Mouse (Mus musculus) stomach, adult 2 months (tissue): ENCODE data around the gene Mmp2. TPM values are rescaled to one million over a fixed set of nuclear protein-coding genes. Genes with fewer than 3 reads are reported as not detected.

Experiments used
- polyA plus RNA-seq: library from polyadenylated mRNA; depleted of rRNA; stranded (reverse); fragments of >200 nt; gene quantifications from 2 replicates; pipeline ENCODE4 v1.2.3, GENCODE M21; 2012; rRNA removed

Mmp2 gene
- 33.6 and 49.7 TPM in 2 replicates for polyA plus RNA-seq

GRCm38 (mm10) chr8:92827243-92828034 is at the start of gene Mmp2:
Mmp2 (plus strand) TSS chr8:92827291.

GRCm38 (mm10) chr8:92855171-92855894 is 28.2 kb downstream of the Mmp2 start, which contains the start of gene Lpcat2:
Lpcat2 (plus strand) TSS chr8:92855339.

DNA sequence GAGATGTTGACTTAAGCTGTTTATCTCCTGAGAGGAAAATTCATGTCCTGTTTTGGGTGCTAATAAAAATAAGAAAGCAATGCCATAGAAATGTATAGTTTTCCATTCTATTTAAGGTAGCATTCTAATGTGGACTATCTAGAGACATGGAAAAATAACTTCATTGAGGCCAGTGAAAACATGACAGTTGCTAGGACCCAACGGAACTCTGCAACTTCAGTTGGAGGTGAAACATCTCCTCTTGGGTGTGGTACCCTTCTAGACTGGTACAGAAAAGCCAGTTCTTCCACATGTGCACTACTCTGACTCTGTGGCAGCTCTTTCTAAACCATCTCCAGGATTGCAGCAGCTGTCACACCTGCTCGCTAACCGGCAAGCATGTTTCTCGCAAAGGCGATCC is 74.0 kb downstream of the Mmp2 start, which contains the start of gene Capns2:
TSS of gene Capns2 (plus strand) at position 301 of the 400 bp plus-strand sequence.

Other genes starting within 250 kb of the Mmp2 start
- 0.03 TPM in 1 of 2 replicates, not detected in the other for gene Irx6, start 153.0 kb upstream of the Mmp2 start, polyA plus RNA-seq
- 3.6 and 5.5 TPM in 2 replicates for gene Lpcat2, start 28.0 kb downstream of the Mmp2 start, polyA plus RNA-seq
- gene Capns2, start 74.1 kb downstream of the Mmp2 start, polyA plus RNA-seq, result 3.1 and 5.0 TPM in 2 replicates
- 0.10 and 0.26 TPM in 2 replicates for gene Slc6a2, start 132.8 kb downstream of the Mmp2 start, polyA plus RNA-seq
- not detected in 2 replicates for gene Ces1a, start 220.9 kb downstream of the Mmp2 start, polyA plus RNA-seq